12 mouse cellular contexts compared by ENCODE assay signal in genomic region chr4:46731590-46731989, GRCm38 (mm10).
DNase-seq lines count a peak whose midpoint lies in the region; ATAC-seq and TF ChIP-seq lines count a peak whose summit lies in the region.
"Had no signal": no experiment of that assay in that cellular context is flagged by ENCODE, and none has a peak within 500 bp of the region (broad histone marks: within the 10 kb centered on the region; RNA-seq: fewer than 3 reads in every experiment).

No protein-coding gene starts in this region.

- H3K9ac ChIP-seq in midbrain, embryonic 11.5 days (ENCODE audit: low read length): no peak overlapping the region
- H3K9ac ChIP-seq in liver, postnatal 0 days (replicated peaks): no peak overlapping the region
- H3K9ac ChIP-seq: liver, embryonic 13.5 days had no signal

- TF ChIP-seq EP300 in liver, postnatal 0 days (IDR thresholded peaks at IDR 0.05; ENCODE audit: low read depth): no peak

- H3K4me1 ChIP-seq in midbrain, embryonic 11.5 days (ENCODE audit: control insufficient read depth, insufficient read depth, low read length): peaks cover 21% of the 10 kb centered on the region
- H3K4me1 ChIP-seq in liver, postnatal 0 days (ENCODE audit: insufficient read depth): no peaks in the 10 kb centered on the region
- H3K4me1 ChIP-seq in thymus, adult 2 months (replicated peaks; ENCODE audit: control insufficient read depth, insufficient read depth, low read length): no peaks in the 10 kb centered on the region
- H3K4me1 ChIP-seq: liver, embryonic 13.5 days had no signal

- 19% methylated on average over 8 of the region's 8 CpGs for WGBS in midbrain, embryonic 11.5 days
- WGBS in liver, postnatal 0 days (ENCODE audit: insufficient replicate concordance): 50% methylated on average over 8 of the region's 8 CpGs
- 82% methylated on average over 8 of the region's 8 CpGs for WGBS in thymus, adult 2 months

- peak; percentile 73 for ATAC-seq in midbrain, embryonic 11.5 days (ENCODE audit: low FRiP score)
- ATAC-seq in liver, postnatal 0 days: no peak
- no peak for ATAC-seq in erythroid progenitor cell, adult 5-6 weeks (replicated peaks; ENCODE audit: low FRiP score, poor library complexity, severe bottlenecking)

- peak; percentile 62 to 74 for DNase-seq in right cerebral cortex, postnatal 10 days (ENCODE audit: low spot score in 2 of 2)
- DNase-seq in right cerebral cortex, postnatal 14 days: no peak
- DNase-seq in frontal cortex, postnatal 10 days (ENCODE audit: low spot score in 2 of 2): peak; percentile 30 to 57
- DNase-seq in midbrain, embryonic 11.5 days (ENCODE audit: low spot score, missing footprints): no peak
- DNase-seq in liver, postnatal 0 days: no peak
- DNase-seq in thymus, adult 2 months: no peak
- no peak for DNase-seq in spleen, adult 18-20 months
- DNase-seq: cerebellum, adult 18-20 months; heart, postnatal 10 days; liver, embryonic 13.5 days had no signal

- H3K4me2 ChIP-seq in midbrain, embryonic 11.5 days: no peak overlapping the region
- H3K4me2 ChIP-seq in liver, postnatal 0 days (ENCODE audit: low read depth, low read length): no peak overlapping the region
- H3K4me2 ChIP-seq: liver, embryonic 13.5 days had no signal

- no peak for TF ChIP-seq CTCF in liver, postnatal 0 days (IDR thresholded peaks at IDR 0.05; ENCODE audit: low read depth)
- no peak for TF ChIP-seq CTCF in thymus, adult 2 months (IDR thresholded peaks at IDR 0.05; ENCODE audit: borderline replicate concordance, control insufficient read depth, extremely low read depth, insufficient read depth, low read length, poor library complexity)

- TF ChIP-seq POLR2A in thymus, adult 2 months (IDR thresholded peaks at IDR 0.05; ENCODE audit: control insufficient read depth, extremely low read depth, insufficient read depth, low read length, poor library complexity): no peak

- H3K4me3 ChIP-seq in midbrain, embryonic 11.5 days (ENCODE audit: low read depth, low read length): no peak overlapping the region
- H3K4me3 ChIP-seq in liver, postnatal 0 days (ENCODE audit: low read depth, low read length): no peak overlapping the region
- H3K4me3 ChIP-seq in thymus, adult 2 months (ENCODE audit: control insufficient read depth, insufficient read depth, low read length): no peak overlapping the region
- H3K4me3 ChIP-seq: liver, embryonic 13.5 days; megakaryocyte, embryonic 14.5 days had no signal

- H3K27ac ChIP-seq in midbrain, embryonic 11.5 days (ENCODE audit: low read depth, low read length): peak overlapping the region; percentile 69
- no peak overlapping the region for H3K27ac ChIP-seq in liver, postnatal 0 days (ENCODE audit: low read depth)
- H3K27ac ChIP-seq in thymus, adult 2 months (ENCODE audit: control insufficient read depth, insufficient read depth, low read length): no peak overlapping the region
- H3K27ac ChIP-seq: liver, embryonic 13.5 days had no signal

- H3K36me3 ChIP-seq in midbrain, embryonic 11.5 days (ENCODE audit: control insufficient read depth, insufficient read depth, low read length): no peaks in the 10 kb centered on the region
- no peaks in the 10 kb centered on the region for H3K36me3 ChIP-seq in liver, postnatal 0 days (replicated peaks; ENCODE audit: insufficient read depth, low read length)
- H3K36me3 ChIP-seq in thymus, adult 2 months (ENCODE audit: control insufficient read depth, insufficient read depth, low read length): no peaks in the 10 kb centered on the region
- H3K36me3 ChIP-seq: liver, embryonic 13.5 days had no signal

- H3K27me3 ChIP-seq in midbrain, embryonic 11.5 days (ENCODE audit: control insufficient read depth, insufficient read depth, low read length): no peaks in the 10 kb centered on the region
- no peaks in the 10 kb centered on the region for H3K27me3 ChIP-seq in liver, postnatal 0 days (ENCODE audit: insufficient read depth, low read length)
- H3K27me3 ChIP-seq in thymus, adult 2 months (ENCODE audit: control insufficient read depth, insufficient read depth, low read length): no peaks in the 10 kb centered on the region
- H3K27me3 ChIP-seq: liver, embryonic 13.5 days had no signal

- H3K9me3 ChIP-seq in midbrain, embryonic 11.5 days (ENCODE audit: control insufficient read depth, low read length): no peaks in the 10 kb centered on the region
- H3K9me3 ChIP-seq in liver, postnatal 0 days (ENCODE audit: low read length): no peaks in the 10 kb centered on the region
- H3K9me3 ChIP-seq: liver, embryonic 13.5 days; megakaryocyte, embryonic 14.5 days had no signal

Comparison
In these comparisons a context has a peak if more than half of its experiments do, and no peak if none do; other contexts are left out.
1. DNase-seq: peak in right cerebral cortex, postnatal 10 days (2 of 2) and frontal cortex, postnatal 10 days (2 of 2); none in right cerebral cortex, postnatal 14 days (single experiment), midbrain, embryonic 11.5 days (single experiment), liver, postnatal 0 days (single experiment), thymus, adult 2 months (single experiment) and spleen, adult 18-20 months (0 of 2).